ENCODE assay signal across 11 mouse cellular contexts in genomic region chr10:111699557-111700508, GRCm38 (mm10).
DNase-seq lines count a peak whose midpoint lies in the region; ATAC-seq lines count a peak whose summit lies in the region.
"Had no signal": no experiment of that assay in that cellular context is flagged by ENCODE, and none has a peak within 500 bp of the region (broad histone marks: within the 10 kb centered on the region; RNA-seq: fewer than 3 reads in every experiment).

No protein-coding gene starts in this region.

- no peak overlapping the region for H3K9ac ChIP-seq in hindbrain, embryonic 11.5 days (ENCODE audit: low read depth, low read length)
- H3K9ac ChIP-seq in midbrain, embryonic 16.5 days (ENCODE audit: low read depth, low read length), result no peak overlapping the region
- H3K9ac ChIP-seq: heart, embryonic 13.5 days; liver, embryonic 13.5 days had no signal

- peaks cover 28% of the 10 kb centered on the region for H3K4me1 ChIP-seq in embryonic facial prominence, embryonic 10.5 days
- H3K4me1 ChIP-seq in hindbrain, embryonic 11.5 days (replicated peaks; ENCODE audit: control insufficient read depth, insufficient read depth, low read length), result no peaks in the 10 kb centered on the region
- peaks cover 11% of the 10 kb centered on the region for H3K4me1 ChIP-seq in midbrain, embryonic 16.5 days (ENCODE audit: control insufficient read depth, insufficient read depth, low read length)
- H3K4me1 ChIP-seq: liver, embryonic 13.5 days had no signal

- peak; percentile 88 for DNase-seq in heart, adult 11 months
- no peak for DNase-seq in heart, postnatal 36 days
- peak; percentile 43 for DNase-seq in embryonic facial prominence, embryonic 10.5 days (ENCODE audit: low spot score)
- peak; percentile 20 for DNase-seq in hindbrain, embryonic 11.5 days (ENCODE audit: low spot score)
- no peak for DNase-seq in kidney, adult 9 months
- no peak for DNase-seq in lung, postnatal 25 days (ENCODE audit: low spot score)
- DNase-seq in kidney, postnatal 10 days, result no peak
- DNase-seq: kidney, postnatal 4 days; liver, embryonic 13.5 days had no signal

- intact Hi-C loops in heart, postnatal 36 days (cut with DNase I), result no loop called here

- WGBS in embryonic facial prominence, embryonic 10.5 days, result 57% methylated on average over 16 of the region's 16 CpGs
- 69% methylated on average over 16 of the region's 16 CpGs for WGBS in hindbrain, embryonic 11.5 days
- whole genome bisulfite sequencing in midbrain, embryonic 16.5 days, result 60% methylated on average over 16 of the region's 16 CpGs

- 0 out of 2 replicates have a peak, but pooled peaks cover 5% of the 10 kb centered on the region for H3K9me3 ChIP-seq in embryonic facial prominence, embryonic 10.5 days
- no peaks in the 10 kb centered on the region for H3K9me3 ChIP-seq in hindbrain, embryonic 11.5 days (ENCODE audit: control insufficient read depth, low read length)
- no peaks in the 10 kb centered on the region for H3K9me3 ChIP-seq in midbrain, embryonic 16.5 days (replicated peaks; ENCODE audit: control insufficient read depth, low read length, poor library complexity, severe bottlenecking)
- H3K9me3 ChIP-seq: heart, embryonic 13.5 days; liver, embryonic 13.5 days had no signal

- H3K4me3 ChIP-seq in embryonic facial prominence, embryonic 10.5 days, result peak overlapping the region; percentile 9; the same call in 1 of the 2 replicates
- no peak overlapping the region for H3K4me3 ChIP-seq in hindbrain, embryonic 11.5 days (ENCODE audit: low read depth, low read length)
- H3K4me3 ChIP-seq in midbrain, embryonic 16.5 days (ENCODE audit: low read depth, low read length), result no peak overlapping the region
- H3K4me3 ChIP-seq: heart, embryonic 13.5 days; liver, embryonic 13.5 days had no signal

- no peaks in the 10 kb centered on the region for H3K27me3 ChIP-seq in embryonic facial prominence, embryonic 10.5 days (replicated peaks; ENCODE audit: low read depth, poor library complexity, severe bottlenecking)
- H3K27me3 ChIP-seq in hindbrain, embryonic 11.5 days (ENCODE audit: control insufficient read depth, insufficient read depth, low read length), result no peaks in the 10 kb centered on the region
- H3K27me3 ChIP-seq in midbrain, embryonic 16.5 days (ENCODE audit: control insufficient read depth, insufficient read depth, low read depth, low read length), result no peaks in the 10 kb centered on the region
- H3K27me3 ChIP-seq: heart, embryonic 13.5 days; liver, embryonic 13.5 days had no signal

- no peaks in the 10 kb centered on the region for H3K36me3 ChIP-seq in embryonic facial prominence, embryonic 10.5 days (replicated peaks)
- H3K36me3 ChIP-seq in hindbrain, embryonic 11.5 days (ENCODE audit: control insufficient read depth, insufficient read depth, low read length), result no peaks in the 10 kb centered on the region
- no peaks in the 10 kb centered on the region for H3K36me3 ChIP-seq in midbrain, embryonic 16.5 days (ENCODE audit: control insufficient read depth, insufficient read depth, low read length)
- H3K36me3 ChIP-seq: heart, embryonic 13.5 days; liver, embryonic 13.5 days had no signal

- H3K4me2 ChIP-seq in hindbrain, embryonic 11.5 days (replicated peaks; ENCODE audit: low read depth, low read length), result no peak overlapping the region
- H3K4me2 ChIP-seq in midbrain, embryonic 16.5 days (ENCODE audit: low read length), result no peak overlapping the region
- H3K4me2 ChIP-seq: heart, embryonic 13.5 days; liver, embryonic 13.5 days had no signal

- peak overlapping the region; percentile 77 for H3K27ac ChIP-seq in embryonic facial prominence, embryonic 10.5 days (replicated peaks)
- H3K27ac ChIP-seq in hindbrain, embryonic 11.5 days (ENCODE audit: low read depth, low read length), result peak overlapping the region; percentile 27; the same call in 1 of the 2 replicates
- peak overlapping the region; percentile 54; the same call in 1 of the 2 replicates for H3K27ac ChIP-seq in midbrain, embryonic 16.5 days (ENCODE audit: low read length)
- H3K27ac ChIP-seq: heart, embryonic 13.5 days; liver, embryonic 13.5 days had no signal

- peak; percentile 83 for ATAC-seq in hindbrain, embryonic 11.5 days (ENCODE audit: low FRiP score)
- peak; percentile 72 for ATAC-seq in midbrain, embryonic 16.5 days

Comparison
In these comparisons a context has a peak if more than half of its experiments do, and no peak if none do; other contexts are left out.
1. DNase-seq: peak in heart, adult 11 months (single experiment), embryonic facial prominence, embryonic 10.5 days (single experiment) and hindbrain, embryonic 11.5 days (single experiment); none in heart, postnatal 36 days (0 of 2), kidney, adult 9 months (single experiment), lung, postnatal 25 days (single experiment) and kidney, postnatal 10 days (single experiment).
2. H3K27ac ChIP-seq: peak in every context shown above with its lines; median percentile 77 in embryonic facial prominence, embryonic 10.5 days; 54 in midbrain, embryonic 16.5 days; 27 in hindbrain, embryonic 11.5 days.